Mouse (Mus musculus) liver, postnatal 0 days (tissue): Measurements from ENCODE around the gene Mical3.

ENCODE experiments used
- CTCF ChIP-seq: sonication (generic); IDR thresholded peaks from 2 replicates; pipeline ENCODE4 v1.5.1; 2016; ENCODE audit warnings: antibody characterized with exemption, low read depth
- EP300 ChIP-seq: IDR thresholded peaks from 2 replicates; pipeline ENCODE4 v1.6.1; 2016; ENCODE audit warnings: antibody characterized with exemption, low read depth, mild to moderate bottlenecking

DNA sequence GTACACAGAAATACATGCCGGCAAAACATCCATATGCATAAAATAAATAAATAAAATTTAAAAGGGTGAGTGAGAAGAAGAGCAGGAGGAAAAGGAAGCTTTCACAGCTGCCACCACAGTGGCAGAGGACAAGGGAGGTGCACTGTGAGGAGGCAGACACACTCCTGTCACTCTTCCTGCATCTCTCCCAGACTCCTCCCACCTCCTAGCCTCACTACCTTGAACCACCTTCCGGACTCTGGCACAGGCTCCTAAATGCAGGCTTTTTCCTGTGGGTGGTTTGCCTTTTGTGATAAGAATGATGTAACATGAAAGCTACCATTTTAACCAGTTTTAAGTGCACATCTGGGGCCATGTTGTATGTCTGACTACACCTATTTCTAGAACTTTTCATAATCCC, 72.8 kb downstream of the Mical3 start:
- no peak for TF ChIP-seq CTCF
- TF ChIP-seq EP300 = no peak
